Mouse (Mus musculus): ENCODE data around the gene Nr1d1. TPM values are rescaled to one million over a fixed set of nuclear protein-coding genes. Genes with fewer than 3 reads are reported as not detected.
"Not testable (repeated sequence)": the region's sequence is repeated elsewhere in the genome, so short reads cannot be mapped to it uniquely, and the experiment has no call there.

The Nr1d1 gene
- total RNA-seq, 2 experiments from 2014 or later: 31.1 to 32.7 TPM

DNA sequence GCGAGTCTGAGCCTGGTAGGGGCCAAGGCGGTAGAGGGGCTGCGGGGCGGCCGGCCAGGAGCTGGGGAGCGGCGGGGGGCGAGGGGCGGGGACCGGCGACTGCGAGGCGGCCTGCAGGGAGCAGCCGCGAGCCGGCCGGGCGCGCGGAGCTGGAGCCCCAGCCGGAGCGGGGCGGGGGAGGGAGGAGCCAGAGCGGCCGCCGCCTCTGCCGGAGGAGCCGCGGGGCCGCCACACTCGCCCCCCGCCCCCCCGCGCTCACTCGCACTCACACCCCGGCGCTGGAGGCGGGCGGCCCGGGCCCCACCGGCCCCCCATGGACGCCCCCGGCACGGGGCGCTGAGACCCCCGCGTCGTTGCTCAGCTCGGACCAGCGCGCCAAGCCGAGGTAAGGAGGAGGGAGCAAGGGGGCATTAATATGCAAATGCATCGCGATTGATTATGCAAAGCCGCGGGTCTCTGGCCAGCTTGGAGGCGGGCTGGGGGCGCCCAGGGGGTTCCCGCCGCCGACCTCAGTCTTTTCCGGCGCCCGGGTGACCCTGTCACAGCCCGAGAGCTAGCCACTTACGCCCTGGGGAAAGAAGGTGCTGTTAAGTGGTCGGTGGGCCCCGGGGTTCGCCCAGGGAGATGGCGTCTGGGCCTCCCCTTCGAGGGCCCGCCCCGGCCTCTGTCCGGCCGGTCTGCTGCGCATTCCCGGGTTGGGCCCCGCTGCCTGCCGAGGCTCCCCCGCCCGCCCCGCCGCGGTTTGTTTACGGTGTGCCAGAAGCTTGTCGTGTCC lies 33.3 kb downstream of the Nr1d1 start:
- intact Hi-C loops (cut with DNase I): loop anchor here (1.0 kb wide), 1 partner anchor 44 kb away; no protein-coding TSS in a partner anchor
- DNase-seq: peak; percentile 83 to 88

DNA sequence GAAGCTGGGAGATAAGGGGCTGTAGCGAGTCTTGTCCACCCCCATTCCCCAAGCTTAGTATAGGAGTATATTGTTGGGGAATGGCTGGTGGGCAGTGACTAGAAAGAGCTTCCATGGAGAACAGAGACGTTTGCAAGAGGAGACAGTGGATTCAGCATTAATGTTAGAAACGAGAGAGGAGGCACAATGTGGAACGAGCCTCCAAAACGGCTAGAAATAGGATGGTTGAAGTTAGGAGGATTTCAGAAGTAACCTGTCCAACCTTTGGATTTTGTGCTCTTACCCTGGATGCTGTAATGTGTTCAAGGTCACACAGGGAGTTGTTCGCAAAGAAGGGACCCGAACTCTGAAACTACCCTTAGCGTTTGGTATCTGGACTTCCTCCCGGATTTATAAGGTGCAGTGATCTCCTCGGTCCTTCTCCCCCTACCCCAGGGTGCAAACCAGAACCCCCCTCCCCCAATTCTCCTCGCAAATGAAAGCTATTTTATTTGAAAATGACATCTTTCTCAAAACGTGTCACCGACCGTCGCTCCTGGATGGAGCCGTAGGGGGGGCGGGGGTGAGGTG lies 34.0 kb downstream of the Nr1d1 start:
- intact Hi-C loops (cut with DNase I): loop anchor here (1.0 kb wide), 1 partner anchor 45 kb away; no protein-coding TSS in a partner anchor
- DNase-seq: no peak

DNA sequence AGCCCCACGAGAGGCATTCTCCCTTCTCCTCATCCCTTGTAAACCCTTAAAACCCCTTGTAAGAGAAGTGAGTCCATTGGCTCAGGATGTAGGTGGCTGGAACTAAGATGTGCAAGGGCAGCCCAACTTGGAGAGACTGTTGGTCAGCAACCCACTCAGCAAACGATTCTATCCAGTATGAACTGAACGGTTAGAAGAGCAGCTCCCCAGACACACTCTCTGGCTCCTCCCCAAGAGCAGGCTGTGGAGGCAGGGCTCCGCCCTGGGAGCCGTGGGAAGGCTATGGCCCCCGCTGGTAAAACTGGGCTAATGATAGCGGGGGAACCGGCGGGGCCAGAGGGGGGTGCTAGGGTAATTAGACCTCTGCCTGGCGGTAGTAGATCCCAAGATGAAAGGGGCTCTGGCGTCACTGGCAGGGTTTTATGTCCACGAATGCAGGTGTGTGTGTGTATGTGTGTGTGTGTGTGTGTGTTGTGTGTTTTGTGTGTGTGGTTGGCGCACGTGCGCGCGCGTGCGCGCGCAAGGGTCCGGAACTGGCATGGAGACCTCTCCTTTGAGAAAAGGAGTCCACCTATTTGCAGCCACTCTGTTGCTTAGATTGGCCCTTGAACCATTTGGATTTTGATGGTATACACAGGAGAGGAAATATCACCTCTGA lies 34.6 kb downstream of the Nr1d1 start, which contains the start of gene Thra:
Thra (plus strand) TSS at position 246 of the 658 bp plus-strand sequence.
- DNase-seq: peak; percentile 87 to 89
- intact Hi-C loops (cut with DNase I): loop anchor here (1.0 kb wide), 1 partner anchor 46 kb away; no protein-coding TSS in a partner anchor

DNA sequence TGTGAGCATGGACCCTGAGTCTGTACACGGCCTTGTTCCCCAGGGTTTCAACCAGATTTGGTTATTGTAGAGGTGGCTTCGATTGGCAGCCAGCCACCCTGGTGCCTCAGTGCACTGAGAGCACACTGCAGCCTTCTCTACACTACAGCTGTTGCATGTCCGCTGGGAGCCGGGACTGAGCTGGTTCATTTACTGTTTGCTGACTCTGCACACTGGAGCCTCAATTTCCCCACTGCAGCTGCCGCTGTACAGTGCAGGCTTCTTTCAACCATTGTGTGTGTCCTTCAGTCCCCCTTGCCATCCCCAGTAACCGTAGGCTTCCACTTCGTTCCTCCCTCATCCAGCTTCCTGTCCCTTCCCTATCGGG lies 35.1 kb downstream of the Nr1d1 start:
- DNase-seq: peak in 1 of 2 experiments; percentile 40
- intact Hi-C loops (cut with DNase I): no loop called here

DNA sequence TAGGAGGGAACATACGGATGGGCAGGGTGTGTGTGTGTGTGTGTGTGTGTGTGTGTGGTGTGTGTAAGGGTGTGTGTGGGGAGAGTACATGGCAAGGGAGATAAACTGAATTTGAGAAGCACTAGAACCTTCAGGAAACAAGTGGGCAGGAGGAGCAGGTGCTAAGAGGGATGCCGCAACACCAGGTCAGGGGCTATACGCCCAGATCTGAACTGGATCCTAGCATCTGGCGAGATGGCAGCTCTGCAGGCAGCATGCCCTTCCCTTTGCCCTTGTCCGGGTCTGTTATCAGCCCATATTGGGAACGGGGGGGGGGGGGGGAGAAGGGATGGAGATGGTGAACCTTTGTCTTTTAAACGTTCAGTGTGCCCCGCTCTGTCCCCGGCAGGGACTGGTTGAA lies 36.2 kb downstream of the Nr1d1 start:
- intact Hi-C loops (cut with DNase I): no loop called here
- DNase-seq: no peak

DNA sequence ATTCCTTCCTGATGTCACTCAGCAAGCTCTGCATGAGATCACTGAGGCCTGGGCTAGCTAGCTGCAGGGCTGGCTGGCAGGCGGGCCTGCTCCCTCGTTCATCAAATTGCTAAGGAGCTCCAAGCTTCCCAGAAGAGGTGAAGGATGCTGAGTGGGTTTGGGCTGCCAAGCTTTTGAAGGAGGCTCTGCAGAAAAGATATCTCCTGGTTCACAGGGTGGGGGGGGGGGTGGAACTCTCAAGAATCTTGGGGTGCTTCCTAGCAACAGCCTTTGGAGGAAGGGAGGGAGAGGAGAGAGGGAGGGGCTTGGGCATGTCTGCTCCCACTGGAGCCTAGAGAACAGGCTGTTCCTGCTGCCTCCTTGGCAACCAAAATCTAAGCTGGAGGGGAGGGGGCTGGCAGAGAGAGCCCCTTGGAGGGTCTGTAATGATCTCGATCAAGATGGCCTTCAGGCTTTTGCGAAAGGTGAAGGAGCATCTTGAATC lies 36.7 kb downstream of the Nr1d1 start:
- DNase-seq: no peak
- intact Hi-C loops (cut with DNase I): no loop called here

DNA sequence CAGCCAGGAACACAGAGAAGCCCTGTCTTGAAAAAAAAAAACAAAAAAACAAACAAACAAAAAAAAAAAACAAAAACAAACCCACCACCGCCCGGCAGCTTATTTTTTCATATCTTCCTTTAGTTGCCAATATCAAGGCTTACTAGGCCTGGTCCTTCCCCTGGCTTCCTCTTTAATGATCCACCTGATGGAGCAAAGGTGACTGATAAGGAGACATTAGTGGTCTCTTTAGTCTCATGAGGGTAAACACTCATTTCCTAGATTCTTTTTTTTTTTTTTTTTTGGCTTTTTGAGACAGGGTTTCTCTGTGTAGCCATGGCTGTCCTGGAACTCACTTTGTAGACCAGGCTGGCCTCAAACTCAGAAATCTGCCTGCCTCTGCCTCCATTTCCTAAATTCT lies 37.9 kb downstream of the Nr1d1 start:
- not testable (repeated sequence) for DNase-seq
- intact Hi-C loops (cut with DNase I): loop anchor here (2.0 kb wide), 1 partner anchor 14 kb away; no protein-coding TSS in a partner anchor

DNA sequence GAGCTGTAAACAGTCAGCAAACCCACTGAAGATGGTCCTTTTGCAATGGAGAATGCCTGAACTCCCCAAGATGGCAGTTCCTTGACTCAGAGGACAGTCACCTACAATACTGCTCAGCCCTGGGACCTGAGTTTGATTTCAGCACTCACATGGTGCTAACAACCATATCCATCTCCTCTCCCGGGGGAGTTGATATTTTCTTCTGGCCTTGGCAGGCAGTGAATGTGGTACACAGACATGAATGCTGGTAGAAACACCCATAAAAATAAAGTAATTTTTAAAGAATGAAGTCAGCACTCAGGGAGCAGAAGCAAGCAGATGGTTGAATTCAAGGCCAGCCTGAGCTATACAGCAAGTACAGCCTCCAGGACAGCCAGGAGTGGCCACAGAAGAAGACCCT lies 39.0 kb downstream of the Nr1d1 start:
- no peak for DNase-seq
- intact Hi-C loops (cut with DNase I): loop anchor here (2.0 kb wide), 1 partner anchor 13 kb away; no protein-coding TSS in a partner anchor

DNA sequence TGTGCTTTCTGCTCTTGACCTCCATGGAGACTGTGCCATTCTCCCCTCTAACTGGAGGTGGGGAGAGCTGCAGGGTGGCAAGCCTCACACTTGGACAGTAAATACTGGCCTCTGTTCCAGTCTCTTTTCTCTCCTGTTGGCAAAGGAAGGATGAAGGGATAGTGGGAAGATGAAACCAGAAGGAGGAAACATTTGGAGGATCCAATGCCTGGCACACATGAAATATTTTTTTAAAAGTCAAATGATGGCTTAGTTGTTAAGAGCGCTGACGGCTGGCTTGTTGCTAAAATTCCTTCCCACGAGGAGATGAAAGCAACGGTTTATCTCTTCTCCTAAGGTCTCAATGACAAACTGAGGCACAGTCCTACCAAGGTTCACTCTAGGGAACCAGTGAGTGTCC lies 40.0 kb downstream of the Nr1d1 start:
- intact Hi-C loops (cut with DNase I): no loop called here
- DNase-seq: no peak

DNA sequence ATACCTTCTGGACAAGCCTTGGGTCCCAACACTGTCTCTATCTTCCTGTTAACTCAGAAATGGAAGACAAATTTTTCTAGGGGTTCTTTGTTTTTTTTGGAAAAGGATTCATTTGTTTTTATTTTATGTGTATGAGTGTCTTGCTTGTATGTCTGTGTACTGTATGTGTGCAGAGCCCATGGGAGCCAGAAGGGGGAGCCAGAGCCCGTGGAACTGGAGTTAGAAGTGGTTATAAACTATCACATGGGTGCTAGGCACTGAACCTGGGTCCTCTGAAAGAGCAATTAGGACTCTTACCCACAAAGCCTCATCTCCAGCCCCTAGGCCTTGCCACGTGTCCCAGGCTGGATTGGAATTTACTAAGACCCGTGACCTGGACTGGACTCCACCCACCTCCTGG lies 41.1 kb downstream of the Nr1d1 start:
- intact Hi-C loops (cut with DNase I): no loop called here
- no peak for DNase-seq

DNA sequence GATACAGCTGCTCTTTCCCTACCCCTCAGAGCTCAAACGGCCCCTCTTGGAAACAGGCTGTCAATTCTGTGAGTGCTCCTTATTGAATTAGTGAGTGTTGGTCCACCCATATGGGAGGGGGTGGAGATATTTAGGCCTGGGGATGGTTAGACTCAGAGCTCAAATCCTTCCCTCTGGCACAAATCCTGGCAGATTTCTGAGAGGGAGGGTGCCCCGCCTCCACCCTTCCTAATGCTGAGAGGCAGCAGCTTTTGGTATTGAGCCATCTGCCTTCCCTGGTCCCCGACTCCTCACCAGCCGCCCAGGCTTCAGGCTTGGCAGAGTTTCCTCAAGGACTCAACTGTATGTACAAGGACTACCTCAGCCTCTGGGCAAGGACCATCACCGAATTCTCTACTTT lies 44.0 kb downstream of the Nr1d1 start:
- peak in 1 of 2 experiments; percentile 37 for DNase-seq
- intact Hi-C loops (cut with DNase I): no loop called here

DNA sequence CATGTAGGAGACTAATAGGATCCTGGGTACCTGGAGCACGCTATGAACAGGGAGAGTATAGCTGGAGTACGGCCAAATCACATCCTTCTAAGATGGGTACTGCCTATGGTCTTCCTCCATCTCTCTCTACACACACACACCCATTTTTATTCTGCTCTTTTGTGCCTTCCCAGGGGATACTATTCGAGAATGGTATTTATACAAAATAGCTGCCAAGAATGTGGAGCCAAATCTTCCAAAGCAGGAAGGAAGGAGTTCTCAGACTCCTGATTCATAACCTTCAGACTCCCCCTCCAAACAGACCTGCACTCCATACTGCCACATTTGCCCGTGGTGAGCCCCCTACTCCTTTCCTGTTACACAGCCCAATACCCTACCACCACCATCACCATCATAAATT lies 44.4 kb downstream of the Nr1d1 start:
- intact Hi-C loops (cut with DNase I): no loop called here
- DNase-seq: no peak

DNA sequence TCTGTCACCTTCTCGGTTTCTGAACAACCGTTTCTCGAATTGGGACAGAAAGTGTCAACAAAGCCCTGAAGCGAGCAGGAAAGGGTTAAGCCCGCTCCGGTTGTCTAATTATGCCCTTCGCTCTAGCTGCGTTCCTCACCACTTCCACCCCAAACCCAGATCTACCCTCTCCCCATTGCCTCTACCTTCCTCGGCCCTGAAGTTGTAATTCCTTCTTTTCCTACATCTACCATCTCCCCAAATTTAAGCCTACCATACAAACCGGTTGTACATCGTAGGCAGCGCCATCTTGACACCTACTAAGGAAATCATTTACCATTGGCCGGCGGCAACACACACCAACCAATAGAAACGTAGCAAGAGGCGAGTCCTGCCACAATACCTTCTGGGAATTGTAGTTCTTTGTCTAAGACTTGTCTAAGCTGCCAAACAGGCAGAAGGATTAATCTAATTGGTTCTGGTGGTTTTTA lies 46.0 kb downstream of the Nr1d1 start, which contains the start of gene Med24:
Med24 (minus strand) TSS at position 317 of the 470 bp plus-strand sequence.
- intact Hi-C loops (cut with DNase I): no loop called here

DNA sequence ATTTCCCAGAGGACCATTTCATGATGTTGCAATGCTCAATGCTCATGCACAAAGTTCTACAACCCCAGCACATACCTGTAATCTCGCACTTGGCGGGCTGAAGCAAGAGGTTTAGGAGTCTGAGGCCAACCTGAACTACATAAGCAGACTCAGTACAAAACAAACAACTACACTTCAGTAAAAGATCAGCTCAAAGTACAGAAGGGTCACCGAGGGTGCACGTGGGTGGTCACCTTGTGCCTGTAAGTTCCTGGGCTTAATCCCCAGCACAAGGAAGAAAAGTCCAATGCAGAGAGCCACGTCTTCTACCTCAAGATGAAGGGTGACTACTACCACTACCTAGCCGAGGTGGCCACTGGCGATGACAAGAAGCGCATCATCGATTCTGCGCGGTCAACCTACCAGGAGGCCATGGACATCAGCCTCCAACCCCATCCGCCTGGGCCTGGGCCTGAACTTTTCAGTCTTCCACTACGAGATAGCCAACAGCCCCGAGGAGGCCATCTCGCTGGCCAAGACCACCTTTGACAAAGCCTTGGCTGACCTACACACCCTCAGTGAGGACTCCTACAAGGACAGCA lies 49.1 kb downstream of the Nr1d1 start:
- intact Hi-C loops (cut with DNase I): no loop called here
- no peak for DNase-seq

More for the DNA sequence above, 46.0 kb downstream of the Nr1d1 start, which contains the start of gene Med24:
- peak; percentile 92 to 93 for DNase-seq

DNA sequence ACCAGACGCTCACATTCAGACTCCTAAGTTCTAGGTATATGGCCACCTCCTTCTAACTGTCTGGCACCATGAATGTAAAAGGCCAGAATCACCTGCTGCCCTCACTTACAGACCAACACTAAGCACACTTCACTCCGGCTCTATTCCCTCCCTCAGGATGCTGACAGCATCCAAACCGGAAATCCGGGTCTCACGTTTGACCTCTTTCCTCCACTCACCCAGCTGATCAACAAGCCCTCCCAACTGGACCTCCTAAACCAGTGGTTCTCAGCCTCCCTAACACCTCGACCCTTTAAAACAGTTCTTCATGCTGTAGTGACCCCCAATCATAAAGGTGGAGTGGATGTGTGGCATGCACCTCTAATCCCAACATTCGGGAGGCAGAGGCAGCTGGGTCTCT lies 52.0 kb downstream of the Nr1d1 start:
- no peak for DNase-seq
- intact Hi-C loops (cut with DNase I): loop anchor here (2.0 kb wide), 1 partner anchor 14 kb away; no protein-coding TSS in a partner anchor

DNA sequence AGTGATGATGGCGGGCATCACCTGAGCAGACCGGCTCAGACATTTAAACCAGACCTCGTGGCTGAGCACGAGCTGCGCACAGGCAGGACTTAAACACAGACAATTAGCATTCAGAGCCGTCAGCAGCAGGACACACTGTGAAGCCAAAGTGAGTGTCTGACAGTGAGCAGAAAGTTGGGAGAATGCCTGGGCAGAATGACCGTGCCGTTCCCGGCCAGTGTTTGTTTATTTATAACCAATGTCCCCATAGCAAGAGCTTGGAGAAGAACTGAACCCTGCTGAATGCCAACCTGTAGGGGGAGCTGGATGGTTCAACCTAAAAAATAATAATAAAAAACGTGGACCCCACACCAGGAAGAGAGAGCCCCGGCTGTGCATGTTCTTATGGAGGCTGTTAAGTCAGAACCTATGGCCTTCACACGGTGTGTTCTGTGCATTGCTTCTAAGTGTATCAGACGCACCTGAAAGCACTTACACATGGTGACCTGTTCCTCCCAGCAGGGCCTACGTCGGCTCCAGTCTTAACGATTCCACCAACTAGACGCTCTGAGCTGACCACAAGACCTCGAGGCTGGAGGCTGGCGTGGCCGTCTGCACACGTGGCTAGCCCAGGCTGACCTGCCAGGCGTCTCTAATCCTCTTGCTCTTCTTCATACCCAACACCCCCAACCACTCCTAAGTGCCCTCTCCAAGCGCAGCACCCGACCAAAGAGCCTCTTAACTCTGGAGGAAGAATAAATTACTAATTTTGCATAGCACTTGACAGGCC lies 53.5 kb downstream of the Nr1d1 start:
- intact Hi-C loops (cut with DNase I): loop anchor here (2.0 kb wide), 1 partner anchor 15 kb away; no protein-coding TSS in a partner anchor
- DNase-seq: peak; percentile 91 to 93

DNA sequence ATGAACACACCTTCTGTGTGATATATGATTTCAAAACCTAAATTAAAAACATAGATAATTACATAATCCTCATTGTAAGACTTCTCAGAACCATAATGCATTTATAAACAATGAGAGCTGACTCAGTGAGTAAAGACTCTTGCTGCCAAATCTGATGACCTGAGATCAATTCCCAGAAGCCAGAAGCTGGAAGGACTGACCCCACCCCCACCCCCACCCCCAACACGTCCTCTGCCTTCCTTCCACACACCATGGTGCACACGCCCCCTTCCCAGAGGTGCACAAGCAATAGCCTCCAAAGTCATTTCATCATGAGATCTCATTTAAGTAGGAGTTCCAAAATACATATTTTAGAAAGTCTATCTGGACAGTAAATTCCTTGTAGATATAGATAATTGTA lies 54.4 kb downstream of the Nr1d1 start:
- no peak for DNase-seq
- intact Hi-C loops (cut with DNase I): no loop called here

All from heart, postnatal 10 days (tissue).